Mouse (Mus musculus): Measurements from ENCODE around the gene Hydin. TPM values are rescaled to one million over a fixed set of nuclear protein-coding genes. Genes with fewer than 3 reads are reported as not detected.
A peak's percentile ranks its signal among the peaks of the same experiment; 100 is the strongest.
"Not testable (repeated sequence)": the region's sequence is repeated elsewhere in the genome, so short reads cannot be mapped to it uniquely, and the experiment has no call there.

The Hydin gene
- polyA plus RNA-seq, 1 experiment, result 0.02 TPM

DNA sequence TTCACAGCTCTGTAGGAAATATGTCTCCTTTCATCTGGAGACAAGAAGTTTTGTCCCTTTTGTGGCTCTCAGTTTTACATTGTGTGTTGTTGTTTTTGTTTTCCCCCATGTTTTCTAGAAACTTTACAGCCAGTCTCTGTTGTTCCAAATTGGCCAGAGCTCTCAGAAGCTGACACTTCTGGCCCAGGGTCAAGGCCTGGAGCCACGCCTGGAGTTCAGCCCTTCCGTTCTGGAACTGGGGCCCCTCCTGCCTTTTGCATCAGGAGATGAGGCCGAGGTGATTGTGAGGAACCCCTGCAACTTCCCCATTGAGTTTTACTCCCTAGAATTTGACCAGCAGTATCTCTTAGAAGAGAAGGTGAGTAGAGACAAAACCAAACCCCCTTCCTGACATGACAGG is 242.0 kb downstream of the Hydin start:
- Histone ChIP-seq H3K4me3 (ENCODE audit: insufficient read depth, low read depth, low read length) (no peak overlapping the region), H3K27ac (ENCODE audit: insufficient read depth, low read depth, low read length) (no peak overlapping the region), H3K36me3 (ENCODE audit: control insufficient read depth, insufficient read depth, low read length) (no peaks in the 10 kb centered on the region), H3K27me3 (replicated peaks; ENCODE audit: control insufficient read depth, insufficient read depth, low read length) (no peaks in the 10 kb centered on the region), H3K4me1 (ENCODE audit: control insufficient read depth, insufficient read depth, low read length) (no peaks in the 10 kb centered on the region)
- no peak for DNase-seq
- WGBS, result 56% methylated on average over 3 of the region's 3 CpGs
- TF ChIP-seq CTCF (conservative IDR thresholded peaks at IDR 0.05; ENCODE audit: insufficient read depth, insufficient read length, low read depth, low read length), result no peak

DNA sequence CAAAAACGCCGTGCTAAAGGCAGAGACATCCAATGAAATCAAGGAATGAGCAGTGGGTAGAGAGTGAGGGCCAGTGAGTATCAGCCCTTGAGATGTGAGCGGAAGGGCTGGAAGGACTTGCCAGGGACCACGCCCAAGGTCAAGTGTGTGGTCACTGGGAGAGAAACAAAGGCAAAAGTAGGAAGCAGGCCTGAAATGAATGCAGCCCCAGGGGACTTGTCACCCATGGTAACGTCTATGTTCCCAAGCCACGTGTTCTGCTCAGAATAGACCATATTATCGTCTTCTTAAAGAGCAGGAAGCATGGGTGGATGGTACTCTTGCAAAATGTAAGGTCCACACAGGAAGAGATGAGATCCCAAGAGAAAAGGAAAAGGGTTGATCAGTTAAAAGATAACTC is 253.0 kb downstream of the Hydin start:
- WGBS, result 76% methylated on average over 7 of the region's 7 CpGs
- TF ChIP-seq POLR2A (IDR thresholded peaks at IDR 0.05; ENCODE audit: low read depth, low read length) (no peak), CTCF (conservative IDR thresholded peaks at IDR 0.05; ENCODE audit: insufficient read depth, insufficient read length, low read depth, low read length) (no peak)
- Histone ChIP-seq H3K36me3 (ENCODE audit: control insufficient read depth, insufficient read depth, low read length) (no peaks in the 10 kb centered on the region), H3K4me1 (ENCODE audit: control insufficient read depth, insufficient read depth, low read length) (no peaks in the 10 kb centered on the region), H3K27ac (ENCODE audit: insufficient read depth, low read depth, low read length) (no peak overlapping the region), H3K27me3 (replicated peaks; ENCODE audit: control insufficient read depth, insufficient read depth, low read length) (no peaks in the 10 kb centered on the region), H3K4me3 (ENCODE audit: insufficient read depth, low read depth, low read length) (no peak overlapping the region)
- no peak for DNase-seq

DNA sequence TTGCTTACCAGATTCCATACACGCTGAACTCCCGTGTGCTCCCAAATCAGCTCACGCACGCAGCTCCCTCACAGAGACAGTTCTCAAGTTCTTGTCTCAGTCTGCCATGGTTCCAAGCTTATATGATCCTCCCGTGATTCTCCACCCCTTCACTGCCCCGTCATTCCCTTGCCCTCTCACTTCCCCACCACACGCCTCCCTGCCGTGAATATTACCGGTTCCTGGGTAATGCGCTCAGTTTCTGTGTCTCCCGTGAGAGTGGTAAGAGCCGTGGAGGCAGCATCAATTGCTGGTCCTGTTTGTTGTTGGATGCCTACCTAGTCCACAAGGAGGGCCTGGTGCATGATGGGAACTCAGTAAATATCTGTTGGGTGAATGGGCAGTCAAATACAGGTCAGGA is 255.1 kb downstream of the Hydin start:
- Histone ChIP-seq H3K4me1 (ENCODE audit: control insufficient read depth, insufficient read depth, low read length) (no peaks in the 10 kb centered on the region), H3K27me3 (replicated peaks; ENCODE audit: control insufficient read depth, insufficient read depth, low read length) (no peaks in the 10 kb centered on the region), H3K4me3 (ENCODE audit: insufficient read depth, low read depth, low read length) (no peak overlapping the region), H3K36me3 (ENCODE audit: control insufficient read depth, insufficient read depth, low read length) (no peaks in the 10 kb centered on the region), H3K27ac (ENCODE audit: insufficient read depth, low read depth, low read length) (no peak overlapping the region)
- 91% methylated on average over 12 of the region's 12 CpGs for WGBS
- TF ChIP-seq CTCF (conservative IDR thresholded peaks at IDR 0.05; ENCODE audit: insufficient read depth, insufficient read length, low read depth, low read length), result no peak
- TF ChIP-seq POLR2A (IDR thresholded peaks at IDR 0.05; ENCODE audit: low read depth, low read length), result no peak
- no peak for DNase-seq

DNA sequence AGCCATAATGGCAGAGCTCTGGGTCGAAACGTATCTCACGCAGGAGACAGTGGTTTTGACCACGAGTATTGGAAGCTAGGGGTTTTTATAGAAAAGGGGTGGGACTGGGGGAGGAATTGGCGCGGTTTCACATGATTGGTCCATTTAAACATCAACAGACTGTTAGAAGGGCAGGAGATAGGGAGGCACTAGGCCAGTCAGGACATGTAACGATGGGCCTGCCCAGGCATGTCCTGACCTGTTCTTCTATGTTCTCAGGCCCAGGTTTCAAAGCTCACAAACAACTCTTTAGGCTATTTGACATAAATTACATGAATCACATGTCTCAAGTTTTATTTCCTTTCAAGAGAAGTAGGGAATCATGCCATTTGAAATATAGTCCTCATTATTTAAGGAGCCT is 255.7 kb downstream of the Hydin start:
- DNase-seq; H3K4me1 ChIP-seq (ENCODE audit: control insufficient read depth, insufficient read depth, low read length); H3K27me3 ChIP-seq (replicated peaks; ENCODE audit: control insufficient read depth, insufficient read depth, low read length); H3K36me3 ChIP-seq (ENCODE audit: control insufficient read depth, insufficient read depth, low read length); H3K4me3 ChIP-seq (ENCODE audit: insufficient read depth, low read depth, low read length); H3K27ac ChIP-seq (ENCODE audit: insufficient read depth, low read depth, low read length): not testable (repeated sequence)
- WGBS, result 86% methylated on average over 7 of the region's 7 CpGs

DNA sequence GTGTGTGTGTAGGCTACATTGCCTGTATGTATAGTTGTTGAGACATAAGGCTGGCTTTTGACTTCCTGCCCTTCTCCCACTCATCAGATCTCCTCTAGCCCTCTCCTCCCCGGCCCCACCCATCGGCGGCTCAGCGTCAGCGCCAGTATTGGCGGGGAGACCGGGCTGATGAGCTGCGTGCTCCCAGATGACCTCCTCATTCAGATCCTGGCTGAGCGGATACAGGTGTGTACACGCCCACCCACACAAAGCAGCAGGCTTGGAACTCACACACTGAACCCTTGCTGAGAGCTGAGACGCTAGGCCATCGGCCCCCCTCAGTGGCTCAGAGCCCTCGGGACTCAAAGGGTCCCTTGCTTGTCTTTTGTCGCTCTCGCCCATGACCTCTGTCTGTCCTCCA is 256.2 kb downstream of the Hydin start:
- DNase-seq, result no peak
- TF ChIP-seq POLR2A (IDR thresholded peaks at IDR 0.05; ENCODE audit: low read depth, low read length), result no peak
- TF ChIP-seq CTCF (conservative IDR thresholded peaks at IDR 0.05; ENCODE audit: insufficient read depth, insufficient read length, low read depth, low read length), result no peak
- H3K4me1 ChIP-seq (ENCODE audit: control insufficient read depth, insufficient read depth, low read length), result no peaks in the 10 kb centered on the region
- no peak overlapping the region for H3K27ac ChIP-seq (ENCODE audit: insufficient read depth, low read depth, low read length)
- H3K4me3 ChIP-seq (ENCODE audit: insufficient read depth, low read depth, low read length), result no peak overlapping the region
- H3K36me3 ChIP-seq (ENCODE audit: control insufficient read depth, insufficient read depth, low read length), result no peaks in the 10 kb centered on the region
- no peaks in the 10 kb centered on the region for H3K27me3 ChIP-seq (replicated peaks; ENCODE audit: control insufficient read depth, insufficient read depth, low read length)
- WGBS, result 78% methylated on average over 15 of the region's 15 CpGs

DNA sequence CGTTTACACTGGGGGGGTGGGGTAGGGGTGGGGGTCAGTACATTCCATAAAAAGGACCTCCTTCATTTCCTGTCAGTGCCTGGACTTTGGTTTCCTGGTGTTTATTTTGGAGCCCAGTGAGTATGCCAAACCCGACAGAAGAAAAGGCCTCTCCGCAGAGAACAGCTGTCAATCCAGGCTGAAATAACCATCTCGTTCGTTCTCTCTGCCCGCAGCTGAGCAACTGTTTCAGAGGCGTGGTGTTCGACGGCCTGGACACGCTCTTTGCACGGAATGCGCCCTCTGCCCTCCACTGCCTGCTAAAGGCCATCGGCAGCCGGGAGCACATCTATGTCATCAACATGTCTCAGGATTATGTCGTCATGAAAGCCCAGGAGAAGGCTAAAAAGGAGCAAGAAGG is 258.5 kb downstream of the Hydin start:
- peak; percentile 9 for DNase-seq
- TF ChIP-seq POLR2A (IDR thresholded peaks at IDR 0.05; ENCODE audit: low read depth, low read length) (no peak), CTCF (conservative IDR thresholded peaks at IDR 0.05; ENCODE audit: insufficient read depth, insufficient read length, low read depth, low read length) (no peak)
- H3K36me3 ChIP-seq (ENCODE audit: control insufficient read depth, insufficient read depth, low read length), result no peaks in the 10 kb centered on the region
- no peaks in the 10 kb centered on the region for H3K4me1 ChIP-seq (ENCODE audit: control insufficient read depth, insufficient read depth, low read length)
- H3K27me3 ChIP-seq (replicated peaks; ENCODE audit: control insufficient read depth, insufficient read depth, low read length), result no peaks in the 10 kb centered on the region
- H3K27ac ChIP-seq (ENCODE audit: insufficient read depth, low read depth, low read length), result no peak overlapping the region
- WGBS, result 24% methylated on average over 15 of the region's 15 CpGs
- H3K4me3 ChIP-seq (ENCODE audit: insufficient read depth, low read depth, low read length), result no peak overlapping the region

DNA sequence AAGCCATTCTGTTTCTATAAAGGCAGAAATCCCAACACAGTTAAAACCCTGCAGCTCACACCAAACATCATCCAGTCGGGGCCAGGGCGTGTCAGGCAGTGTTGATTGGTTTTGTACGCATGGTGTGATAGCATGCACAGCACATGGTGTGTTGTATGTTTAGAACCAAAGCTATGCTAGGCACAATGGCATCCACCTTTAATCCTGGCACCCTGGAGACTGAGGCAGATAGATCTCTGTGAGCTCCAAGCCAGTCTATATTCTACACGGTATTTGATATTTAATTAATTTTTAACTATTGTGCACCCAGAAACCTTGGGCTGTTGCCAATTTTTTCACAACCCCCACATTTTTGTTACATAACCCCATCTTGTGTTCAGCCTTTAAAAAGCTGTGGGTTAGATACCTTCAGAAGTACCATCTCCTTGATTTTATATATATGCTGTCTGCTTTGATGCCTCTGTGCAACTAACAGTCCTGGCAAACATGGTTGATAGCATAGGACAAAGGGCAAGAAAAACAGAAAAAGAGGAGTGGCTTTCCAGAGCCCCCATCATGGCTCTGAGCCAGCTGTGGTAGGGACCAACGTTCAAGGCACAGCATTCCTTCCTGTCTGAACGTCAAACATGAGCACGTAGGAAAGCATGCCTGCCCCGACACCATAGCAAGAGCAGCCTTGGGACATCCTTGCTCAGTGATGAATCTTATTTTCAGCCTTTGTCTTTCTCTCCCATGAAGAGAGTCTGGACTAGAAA is 263.4 kb downstream of the Hydin start:
- H3K36me3 ChIP-seq (ENCODE audit: control insufficient read depth, insufficient read depth, low read length), result no peaks in the 10 kb centered on the region
- DNase-seq, result no peak
- no peak for TF ChIP-seq POLR2A (IDR thresholded peaks at IDR 0.05; ENCODE audit: low read depth, low read length)
- TF ChIP-seq CTCF (conservative IDR thresholded peaks at IDR 0.05; ENCODE audit: insufficient read depth, insufficient read length, low read depth, low read length), result no peak
- no peaks in the 10 kb centered on the region for H3K4me1 ChIP-seq (ENCODE audit: control insufficient read depth, insufficient read depth, low read length)
- 43% methylated on average over 8 of the region's 8 CpGs for WGBS
- no peak overlapping the region for H3K27ac ChIP-seq (ENCODE audit: insufficient read depth, low read depth, low read length)
- no peaks in the 10 kb centered on the region for H3K27me3 ChIP-seq (replicated peaks; ENCODE audit: control insufficient read depth, insufficient read depth, low read length)
- no peak overlapping the region for H3K4me3 ChIP-seq (ENCODE audit: insufficient read depth, low read depth, low read length)
